Mouse (Mus musculus) testis, adult 2 months (tissue): ENCODE data around the gene Edn1. TPM values are rescaled to one million over a fixed set of nuclear protein-coding genes. Genes with fewer than 3 reads are reported as not detected.
A peak's percentile ranks its signal among the peaks of the same experiment; 100 is the strongest.

Source experiments
- H3K27ac ChIP-seq: fragments of 200-500 bp; 2 replicates; pipeline ENCODE4 v1.5.1; 2012; ENCODE audit warnings: low read depth, low read length; ENCODE audit not compliant: control insufficient read depth, insufficient read depth
- H3K27me3 ChIP-seq: fragments of 200-500 bp; 2 replicates; pipeline ENCODE4 v1.6.1; 2012; ENCODE audit warnings: mild to moderate bottlenecking, low read length, moderate library complexity; ENCODE audit not compliant: control insufficient read depth, insufficient read depth
- H3K36me3 ChIP-seq: fragments of 200-500 bp; 2 replicates; pipeline ENCODE4 v1.6.1; 2012; ENCODE audit warnings: mild to moderate bottlenecking, low read length; ENCODE audit not compliant: control insufficient read depth, insufficient read depth
- H3K4me1 ChIP-seq: fragments of 200-500 bp; 2 replicates; pipeline ENCODE4 v1.6.1; 2012; ENCODE audit warnings: low read length; ENCODE audit not compliant: control insufficient read depth, insufficient read depth
- H3K4me3 ChIP-seq: fragments of 200-500 bp; 2 replicates; pipeline ENCODE4 v1.5.1; 2012; ENCODE audit warnings: low read depth, mild to moderate bottlenecking, low read length, moderate library complexity, mixed read lengths; ENCODE audit not compliant: control insufficient read depth
- CTCF ChIP-seq: fragments of 200-500 bp; IDR thresholded peaks from 2 replicates; pipeline ENCODE4 v1.5.1; 2012; ENCODE audit warnings: low read depth, mild to moderate bottlenecking, inconsistent platforms, low read length, moderate library complexity; ENCODE audit not compliant: control insufficient read depth, insufficient read depth, insufficient replicate concordance
- POLR2A ChIP-seq: fragments of 200-500 bp; IDR thresholded peaks from 2 replicates; pipeline ENCODE4 v1.6.1; 2012; ENCODE audit warnings: low read depth, mild to moderate bottlenecking, inconsistent platforms, low read length, moderate library complexity; ENCODE audit not compliant: control insufficient read depth
- polyA plus RNA-seq: library from polyadenylated mRNA; depleted of rRNA; stranded (reverse); fragments of >200 nt; gene quantifications from 2 replicates; pipeline ENCODE4 v1.2.3, GENCODE M21; 2012

Edn1 gene
- polyA plus RNA-seq, 1 experiment = 0.64 TPM

- TF ChIP-seq POLR2A (no peak), CTCF (no peak)
- H3K4me1 ChIP-seq = 0 out of 2 replicates have a peak, but pooled peaks cover 2% of the 10 kb centered on the region
- H3K27ac ChIP-seq = no peak overlapping the region
- H3K36me3 ChIP-seq = no peaks in the 10 kb centered on the region
- H3K27me3 ChIP-seq = no peaks in the 10 kb centered on the region
- H3K4me3 ChIP-seq = no peak overlapping the region
Observed at GRCm38 (mm10) chr13:42277751-42278150, 23.5 kb upstream of the Edn1 start.

- H3K4me1 ChIP-seq = no peaks in the 10 kb centered on the region
- no peaks in the 10 kb centered on the region for H3K36me3 ChIP-seq
- H3K4me3 ChIP-seq = no peak overlapping the region
- H3K27ac ChIP-seq = no peak overlapping the region
- TF ChIP-seq POLR2A (no peak), CTCF (no peak)
- no peaks in the 10 kb centered on the region for H3K27me3 ChIP-seq
Observed at GRCm38 (mm10) chr13:42285896-42286295, 15.4 kb upstream of the Edn1 start.

DNA sequence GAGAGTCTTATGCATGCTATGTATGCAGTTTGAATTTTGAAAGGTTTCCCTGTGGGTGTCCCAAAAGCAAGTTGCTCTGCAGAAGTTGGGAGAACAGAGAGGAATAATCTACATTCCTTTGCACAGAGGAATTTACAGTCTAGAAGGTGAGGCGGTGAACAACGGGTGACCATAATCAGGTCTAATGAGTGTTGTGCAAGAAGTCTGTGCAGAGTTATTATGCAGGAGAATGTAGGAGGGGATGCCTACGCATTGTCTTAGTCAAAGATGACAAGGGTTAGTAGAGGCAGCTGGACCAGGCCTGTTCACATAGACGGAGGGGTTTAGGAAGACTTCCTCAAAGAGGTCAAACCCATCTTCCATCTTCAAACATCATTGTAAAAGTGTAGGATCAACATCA, 14.5 kb upstream of the Edn1 start:
- Histone ChIP-seq H3K4me1 (no peaks in the 10 kb centered on the region), H3K27ac (no peak overlapping the region), H3K27me3 (no peaks in the 10 kb centered on the region), H3K4me3 (no peak overlapping the region), H3K36me3 (no peaks in the 10 kb centered on the region)
- TF ChIP-seq POLR2A (no peak), CTCF (no peak)

- no peak overlapping the region for H3K27ac ChIP-seq
- H3K36me3 ChIP-seq = no peaks in the 10 kb centered on the region
- no peak for TF ChIP-seq POLR2A
- H3K4me1 ChIP-seq = no peaks in the 10 kb centered on the region
- no peaks in the 10 kb centered on the region for H3K27me3 ChIP-seq
- H3K4me3 ChIP-seq = no peak overlapping the region
Observed at GRCm38 (mm10) chr13:42292593-42292992, 8.7 kb upstream of the Edn1 start.

GRCm38 (mm10) chr13:42298302-42298701, 3.0 kb upstream of the Edn1 start:
- H3K36me3 ChIP-seq = no peaks in the 10 kb centered on the region
- H3K27ac ChIP-seq = no peak overlapping the region
- H3K4me1 ChIP-seq = no peaks in the 10 kb centered on the region; the same call in 1 of the 2 replicates
- TF ChIP-seq CTCF = no peak
- TF ChIP-seq POLR2A = no peak
- no peak overlapping the region for H3K4me3 ChIP-seq
- H3K27me3 ChIP-seq = no peaks in the 10 kb centered on the region; the same call in 1 of the 2 replicates

DNA sequence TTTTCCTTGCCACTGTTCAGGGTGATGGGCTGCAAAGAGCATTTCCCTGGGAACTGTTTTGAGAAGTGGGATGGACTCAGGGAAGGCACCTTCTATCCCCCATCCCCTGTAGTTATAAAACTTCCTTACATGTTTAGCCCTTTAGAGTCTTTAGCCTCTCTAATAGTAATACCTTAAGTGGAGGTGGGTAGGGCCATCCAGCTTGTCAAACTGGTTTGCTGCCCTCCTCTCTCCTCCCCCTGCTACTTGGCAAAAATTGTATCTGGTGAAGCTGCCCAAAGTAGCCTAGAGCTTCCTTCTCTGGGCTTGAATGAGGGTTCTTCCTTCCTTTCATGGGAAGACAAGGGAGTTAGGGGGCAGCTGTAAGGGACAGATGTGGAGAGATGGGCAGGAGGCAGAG, 2.5 kb upstream of the Edn1 start:
- no peaks in the 10 kb centered on the region for H3K36me3 ChIP-seq
- H3K27ac ChIP-seq = peak overlapping the region; percentile 29; the same call in 1 of the 2 replicates
- H3K27me3 ChIP-seq = no peaks in the 10 kb centered on the region; the same call in 1 of the 2 replicates
- TF ChIP-seq POLR2A (no peak), CTCF (no peak)
- H3K4me3 ChIP-seq = no peak overlapping the region
- H3K4me1 ChIP-seq = no peaks in the 10 kb centered on the region; the same call in 1 of the 2 replicates

DNA sequence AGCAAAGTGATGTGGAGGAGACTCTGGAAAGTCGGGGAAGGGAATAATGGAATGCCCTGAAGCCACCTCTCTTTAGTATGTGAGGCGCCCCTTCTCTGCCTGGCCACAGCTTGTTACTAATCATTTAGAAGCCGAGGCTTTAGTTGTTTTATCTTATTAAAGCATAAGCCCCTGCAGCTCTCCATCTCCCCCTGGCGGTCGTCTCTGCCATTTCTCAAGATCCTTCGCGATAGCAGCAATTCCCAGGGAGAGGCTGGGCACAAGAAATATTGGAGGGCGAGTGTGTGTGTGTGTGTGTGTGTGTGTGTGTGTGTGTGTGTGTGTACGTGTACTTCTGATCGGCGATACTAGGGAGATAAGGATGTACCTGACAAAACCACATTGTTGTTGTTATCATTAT, 709 bp upstream of the Edn1 start:
- Histone ChIP-seq H3K27me3 (no peaks in the 10 kb centered on the region; the same call in 1 of the 2 replicates), H3K27ac (no peak overlapping the region)
- TF ChIP-seq CTCF = peak; percentile 63; the same call in 1 of the 2 replicates
- no peak for TF ChIP-seq POLR2A

More for the DNA sequence above, 709 bp upstream of the Edn1 start:
- Histone ChIP-seq H3K36me3 (no peaks in the 10 kb centered on the region), H3K4me1 (no peaks in the 10 kb centered on the region; the same call in 1 of the 2 replicates), H3K4me3 (no peak overlapping the region)
